Mouse (Mus musculus) MEL (cell line): ENCODE results near the gene Ttc17.

Experiments
- CHD1 ChIP-seq: IDR thresholded peaks from 2 replicates; pipeline ENCODE4 v1.6.1; 2012; ENCODE audit warnings: low read depth, mild to moderate bottlenecking, inconsistent platforms, low read length, improper control_type of control experiment
- CTCF ChIP-seq, 3 experiments: IDR thresholded peaks in 2 of 3; conservative IDR thresholded peaks in 1 of 3; 2 replicates each; pipeline ENCODE4 v1.5.1; 2011 to 2012; ENCODE audit warnings: low read length in 3 of 3, low read depth in 2 of 3, mild to moderate bottlenecking in 2 of 3, improper control_type of control experiment in 1 of 3, inconsistent platforms in 1 of 3, mixed read lengths in 1 of 3, moderate library complexity in 1 of 3; ENCODE audit not compliant: control insufficient read depth in 1 of 3, insufficient read depth in 1 of 3, poor library complexity in 1 of 3, severe bottlenecking in 1 of 3
- ELF1 ChIP-seq: IDR thresholded peaks from 2 replicates; pipeline ENCODE4 v1.6.1; 2014; ENCODE audit warnings: low read depth, mild to moderate bottlenecking, inconsistent platforms, low read length, improper control_type of control experiment, moderate library complexity
- EP300 ChIP-seq, 2 experiments: IDR thresholded peaks; 2 replicates each; pipeline ENCODE4 v1.6.1; 2011; ENCODE audit warnings: improper control_type of control experiment in 2 of 2, low read length in 2 of 2, low read depth in 1 of 2, mild to moderate bottlenecking in 1 of 2
- GATA1 ChIP-seq: IDR thresholded peaks from 2 replicates; pipeline ENCODE4 v1.6.1; 2011; ENCODE audit warnings: low read depth, low read length, improper control_type of control experiment
- KAT2A ChIP-seq: conservative IDR thresholded peaks from 2 replicates; pipeline ENCODE4 v1.6.1; 2012; ENCODE audit warnings: low read depth, low read length, improper control_type of control experiment, inconsistent platforms
- MAFK ChIP-seq: IDR thresholded peaks from 2 replicates; pipeline ENCODE4 v1.6.1; 2011; ENCODE audit warnings: low read depth, mild to moderate bottlenecking, low read length, improper control_type of control experiment, borderline replicate concordance
- MYC ChIP-seq: IDR thresholded peaks from 2 replicates; pipeline ENCODE4 v1.6.1; 2011; ENCODE audit warnings: low read depth, mild to moderate bottlenecking, low read length, improper control_type of control experiment, moderate library complexity
- NELFE ChIP-seq: IDR thresholded peaks from 2 replicates; pipeline ENCODE4 v1.6.1; 2011; ENCODE audit warnings: low read depth, low read length, improper control_type of control experiment
- POLR2A ChIP-seq, 2 experiments: IDR thresholded peaks; 2 replicates each; pipeline ENCODE4 v1.6.1; 2011 to 2012; ENCODE audit warnings: low read length in 2 of 2, mild to moderate bottlenecking in 2 of 2, control low read depth in 1 of 2, improper control_type of control experiment in 1 of 2, low read depth in 1 of 2, moderate library complexity in 1 of 2; ENCODE audit not compliant: control insufficient read depth in 1 of 2, insufficient read depth in 1 of 2, poor library complexity in 1 of 2
- TAL1 ChIP-seq: IDR thresholded peaks from 2 replicates; pipeline ENCODE4 v1.6.1; 2012; ENCODE audit warnings: mild to moderate bottlenecking, inconsistent platforms, low read length, moderate library complexity, mixed read lengths
- UBTF ChIP-seq: IDR thresholded peaks from 2 replicates; pipeline ENCODE4 v1.6.1; 2012; ENCODE audit warnings: low read depth, mild to moderate bottlenecking, inconsistent platforms, low read length, improper control_type of control experiment, moderate library complexity, borderline replicate concordance; ENCODE audit not compliant: insufficient read depth
- USF1 ChIP-seq: IDR thresholded peaks from 2 replicates; pipeline ENCODE4 v1.6.1; 2014; ENCODE audit warnings: low read depth, mild to moderate bottlenecking, inconsistent platforms, low read length, improper control_type of control experiment, moderate library complexity
- ZNF384 ChIP-seq: IDR thresholded peaks from 2 replicates; pipeline ENCODE4 v1.6.1; 2012; ENCODE audit warnings: low read depth, mild to moderate bottlenecking, inconsistent platforms, low read length, improper control_type of control experiment

GRCm38 (mm10) chr2:94267213-94267850 lies 139.2 kb downstream of the Ttc17 start:
- TF ChIP-seq POLR2A (IDR thresholded peaks at IDR 0.05; ENCODE audit: control insufficient read depth in 1 of 2, insufficient read depth in 1 of 2, low read depth in 1 of 2, low read length in 2 of 2, poor library complexity in 1 of 2) = no peak
- no peak for TF ChIP-seq USF1
- TF ChIP-seq MAFK = no peak
- no peak for TF ChIP-seq CTCF (IDR thresholded peaks at IDR 0.05 in 2 of 3, conservative IDR thresholded peaks at IDR 0.05 in 1 of 3; ENCODE audit: control insufficient read depth in 1 of 3, insufficient read depth in 1 of 3, low read depth in 2 of 3, low read length in 3 of 3, poor library complexity in 1 of 3, severe bottlenecking in 1 of 3)
- no peak for TF ChIP-seq GATA1
- no peak for TF ChIP-seq EP300 (IDR thresholded peaks at IDR 0.05; ENCODE audit: low read depth in 1 of 2, low read length in 2 of 2)
- TF ChIP-seq UBTF = no peak
- no peak for TF ChIP-seq TAL1
- TF ChIP-seq ELF1 = no peak
- no peak for TF ChIP-seq ZNF384
- no peak for TF ChIP-seq CHD1
- TF ChIP-seq NELFE = no peak
- TF ChIP-seq KAT2A = no peak
- no peak for TF ChIP-seq MYC
